Mouse (Mus musculus): ENCODE measurements at regions not wholly inside any gene's neighbourhood (a gene's known extent, or its start where the extent isn't known, plus 50 kb on each side); places are given as distances from the start of the nearest gene placed in this dataset.
"Not testable (repeated sequence)": the region's sequence is repeated elsewhere in the genome, so short reads cannot be mapped to it uniquely, and the experiment has no call there.

- WGBS (ENCODE audit: missing documents) = 86% methylated on average over 16 of the region's 16 CpGs
- no peak overlapping the region for H3K27ac ChIP-seq
- no peak overlapping the region for H3K4me3 ChIP-seq (ENCODE audit: inconsistent target)
- H3K79me2 ChIP-seq (ENCODE audit: inconsistent target) = no peaks in the 10 kb centered on the region
- H3K36me3 ChIP-seq (ENCODE audit: inconsistent target) = no peaks in the 10 kb centered on the region
These were observed 333.8 kb upstream of the Htr2a start for GRCm38 (mm10) chr14:74306717-74307307.

- not testable (repeated sequence) for H3K79me2 ChIP-seq (ENCODE audit: inconsistent target); H3K27ac ChIP-seq; H3K36me3 ChIP-seq (ENCODE audit: inconsistent target); H3K4me3 ChIP-seq (ENCODE audit: inconsistent target)
- WGBS (ENCODE audit: missing documents) = 100% methylated on average over 2 of the region's 2 CpGs
These were observed 331.2 kb upstream of the Htr2a start for GRCm38 (mm10) chr14:74309451-74309850.

GRCm38 (mm10) chr14:74327291-74327690 is 313.3 kb upstream of the Htr2a start:
- H3K79me2 ChIP-seq (ENCODE audit: inconsistent target) = no peaks in the 10 kb centered on the region
- H3K36me3 ChIP-seq (ENCODE audit: inconsistent target) = no peaks in the 10 kb centered on the region
- WGBS (ENCODE audit: missing documents) = 86% methylated on average over 1 of the region's 1 CpGs
- H3K4me3 ChIP-seq (ENCODE audit: inconsistent target) = no peak overlapping the region
- H3K27ac ChIP-seq = no peak overlapping the region

GRCm38 (mm10) chr14:74350751-74351150 is 289.9 kb upstream of the Htr2a start:
- Histone ChIP-seq H3K79me2 (ENCODE audit: inconsistent target) (no peaks in the 10 kb centered on the region), H3K27ac (no peak overlapping the region), H3K36me3 (ENCODE audit: inconsistent target) (no peaks in the 10 kb centered on the region), H3K4me3 (ENCODE audit: inconsistent target) (no peak overlapping the region)

GRCm38 (mm10) chr14:74352286-74352685 is 288.4 kb upstream of the Htr2a start:
- 42% methylated on average over 1 of the region's 1 CpGs for whole genome bisulfite sequencing (ENCODE audit: missing documents)
- no peaks in the 10 kb centered on the region for H3K36me3 ChIP-seq (ENCODE audit: inconsistent target)
- H3K27ac ChIP-seq = no peak overlapping the region
- no peak overlapping the region for H3K4me3 ChIP-seq (ENCODE audit: inconsistent target)
- no peaks in the 10 kb centered on the region for H3K79me2 ChIP-seq (ENCODE audit: inconsistent target)

GRCm38 (mm10) chr14:74358730-74359444 is 281.8 kb upstream of the Htr2a start:
- H3K27ac ChIP-seq = no peak overlapping the region
- H3K79me2 ChIP-seq (ENCODE audit: inconsistent target) = no peaks in the 10 kb centered on the region
- H3K4me3 ChIP-seq (ENCODE audit: inconsistent target) = no peak overlapping the region
- H3K36me3 ChIP-seq (ENCODE audit: inconsistent target) = no peaks in the 10 kb centered on the region
- WGBS (ENCODE audit: missing documents) = 55% methylated on average over 5 of the region's 5 CpGs

- no peaks in the 10 kb centered on the region for H3K36me3 ChIP-seq (ENCODE audit: inconsistent target)
- H3K79me2 ChIP-seq (ENCODE audit: inconsistent target) = no peaks in the 10 kb centered on the region
- no peak overlapping the region for H3K27ac ChIP-seq
- no peak overlapping the region for H3K4me3 ChIP-seq (ENCODE audit: inconsistent target)
- 83% methylated on average over 12 of the region's 12 CpGs for WGBS (ENCODE audit: missing documents)
These were observed 280.7 kb upstream of the Htr2a start for GRCm38 (mm10) chr14:74359663-74360552.

- H3K27ac ChIP-seq = no peak overlapping the region
- WGBS (ENCODE audit: missing documents) = 91% methylated on average over 7 of the region's 7 CpGs
- no peak overlapping the region for H3K4me3 ChIP-seq (ENCODE audit: inconsistent target)
- H3K36me3 ChIP-seq (ENCODE audit: inconsistent target) = no peaks in the 10 kb centered on the region
- no peaks in the 10 kb centered on the region for H3K79me2 ChIP-seq (ENCODE audit: inconsistent target)
These were observed 256.2 kb upstream of the Htr2a start for GRCm38 (mm10) chr14:74384481-74384880.

GRCm38 (mm10) chr14:74392419-74392818 is 248.2 kb upstream of the Htr2a start:
- Histone ChIP-seq H3K4me3 (ENCODE audit: inconsistent target) (no peak overlapping the region), H3K36me3 (ENCODE audit: inconsistent target) (no peaks in the 10 kb centered on the region), H3K79me2 (ENCODE audit: inconsistent target) (no peaks in the 10 kb centered on the region), H3K27ac (no peak overlapping the region)
- WGBS (ENCODE audit: missing documents) = 94% methylated on average over 2 of the region's 2 CpGs

GRCm38 (mm10) chr14:74397202-74397601 is 243.4 kb upstream of the Htr2a start:
- Histone ChIP-seq H3K79me2 (ENCODE audit: inconsistent target) (no peaks in the 10 kb centered on the region), H3K36me3 (ENCODE audit: inconsistent target) (no peaks in the 10 kb centered on the region), H3K4me3 (ENCODE audit: inconsistent target) (no peak overlapping the region), H3K27ac (no peak overlapping the region)
- WGBS (ENCODE audit: missing documents) = 89% methylated on average over 3 of the region's 3 CpGs

- Histone ChIP-seq H3K79me2 (ENCODE audit: inconsistent target) (no peaks in the 10 kb centered on the region), H3K27ac (no peak overlapping the region), H3K4me3 (ENCODE audit: inconsistent target) (no peak overlapping the region), H3K36me3 (ENCODE audit: inconsistent target) (no peaks in the 10 kb centered on the region)
- WGBS (ENCODE audit: missing documents) = 40% methylated on average over 1 of the region's 1 CpGs
These were observed 231.2 kb upstream of the Htr2a start for GRCm38 (mm10) chr14:74409441-74409840.

GRCm38 (mm10) chr14:74428226-74428625 is 212.4 kb upstream of the Htr2a start:
- 8% methylated on average over 3 of the region's 3 CpGs for WGBS (ENCODE audit: missing documents)
- no peaks in the 10 kb centered on the region for H3K79me2 ChIP-seq (ENCODE audit: inconsistent target)
- H3K4me3 ChIP-seq (ENCODE audit: inconsistent target) = no peak overlapping the region
- H3K36me3 ChIP-seq (ENCODE audit: inconsistent target) = no peaks in the 10 kb centered on the region
- no peak overlapping the region for H3K27ac ChIP-seq

- no peak overlapping the region for H3K4me3 ChIP-seq (ENCODE audit: inconsistent target)
- H3K36me3 ChIP-seq (ENCODE audit: inconsistent target) = no peaks in the 10 kb centered on the region
- H3K27ac ChIP-seq = no peak overlapping the region
- 78% methylated on average over 2 of the region's 2 CpGs for WGBS (ENCODE audit: missing documents)
- no peaks in the 10 kb centered on the region for H3K79me2 ChIP-seq (ENCODE audit: inconsistent target)
These were observed 176.5 kb upstream of the Htr2a start for GRCm38 (mm10) chr14:74464027-74464682.

- Histone ChIP-seq H3K79me2 (ENCODE audit: inconsistent target) (no peaks in the 10 kb centered on the region), H3K27ac (no peak overlapping the region), H3K36me3 (ENCODE audit: inconsistent target) (no peaks in the 10 kb centered on the region), H3K4me3 (ENCODE audit: inconsistent target) (no peak overlapping the region)
These were observed 145.1 kb upstream of the Htr2a start for GRCm38 (mm10) chr14:74495504-74495903.

GRCm38 (mm10) chr14:74511521-74511920 is 129.1 kb upstream of the Htr2a start:
- Histone ChIP-seq H3K36me3 (ENCODE audit: inconsistent target) (no peaks in the 10 kb centered on the region), H3K4me3 (ENCODE audit: inconsistent target) (no peak overlapping the region), H3K79me2 (ENCODE audit: inconsistent target) (no peaks in the 10 kb centered on the region), H3K27ac (no peak overlapping the region)
- WGBS (ENCODE audit: missing documents) = 90% methylated on average over 2 of the region's 2 CpGs
